Mouse (Mus musculus) left cerebral cortex, adult 9 months (tissue): ENCODE results near the gene Gm28490.
"Not testable (repeated sequence)": the region's sequence is repeated elsewhere in the genome, so short reads cannot be mapped to it uniquely, and the experiment has no call there.

Experiments
- DNase-seq, 2 experiments: peaks; one replicate each; pipeline ENCODE4 v3.0.0; 2022; ENCODE audit warnings: low spot score in 2 of 2

Gene Gm28490

DNA sequence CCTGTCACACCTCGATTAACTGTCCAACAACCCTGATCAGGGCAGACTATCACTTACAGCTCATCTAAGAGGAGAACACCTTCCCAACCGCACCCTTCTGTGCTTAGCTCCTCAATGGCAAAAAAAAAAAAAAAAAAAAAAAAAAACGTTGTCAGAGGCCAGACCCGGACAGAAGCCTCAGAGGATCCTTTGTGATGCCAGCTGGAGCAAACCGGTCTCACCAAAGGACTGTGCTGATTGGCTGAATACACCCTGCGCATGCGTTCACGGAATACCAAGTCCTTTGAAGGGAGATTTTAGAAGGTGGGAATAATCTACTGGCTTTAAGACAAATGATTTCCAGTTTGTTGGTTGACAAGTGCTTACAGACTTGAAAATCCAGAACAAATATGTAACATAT lies at the start of gene Gm28490:
Gene Gm28490, minus strand, starts transcription at position 101 of the 400 bp plus-strand sequence.
- DNase-seq, result not testable (repeated sequence)
